Mouse (Mus musculus) megakaryocyte, embryonic 14.5 days (primary cell): ENCODE results near the gene Gm49380.

ENCODE experiments used
- FLI1 ChIP-seq: IDR thresholded peaks from 2 replicates; pipeline ENCODE4 v1.6.1; 2012; ENCODE audit warnings: low read length, inconsistent platforms, mixed read lengths
- GATA1 ChIP-seq: IDR thresholded peaks from 3 replicates; pipeline ENCODE4 v1.6.1; 2012; ENCODE audit warnings: mixed read lengths, low read length, inconsistent platforms, borderline replicate concordance

DNA sequence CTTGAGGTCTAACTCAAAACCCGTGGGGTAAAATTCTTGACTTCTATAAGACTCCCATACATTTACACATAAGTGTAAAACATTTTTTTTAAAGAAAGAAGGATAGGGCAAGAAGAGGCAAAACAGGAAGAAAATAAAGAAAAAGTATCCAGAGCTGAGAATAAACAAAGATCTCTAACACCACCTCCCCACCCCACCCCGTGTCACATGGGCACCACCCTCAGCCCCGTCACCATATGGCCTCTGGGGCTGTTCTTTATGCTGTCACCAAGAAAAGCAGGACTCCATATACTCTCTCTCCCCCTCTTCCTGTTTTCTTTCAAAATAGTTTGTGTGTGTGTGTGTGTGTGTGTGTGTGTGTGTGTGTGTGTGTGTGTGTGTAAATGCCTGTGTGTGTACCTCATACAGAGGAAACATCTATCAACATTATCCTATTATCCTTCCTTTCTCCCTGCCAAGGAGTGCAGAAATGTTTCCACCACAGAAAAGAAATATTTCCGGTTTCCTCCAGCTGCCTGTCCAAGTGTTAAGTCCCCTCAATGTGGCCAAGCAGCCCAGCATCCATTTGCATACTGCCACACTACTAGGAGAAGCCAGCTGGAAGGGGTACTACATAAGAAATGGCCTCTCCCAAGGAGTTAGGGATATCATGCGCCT, 83.6 kb downstream of the Gm49380 start:
- TF ChIP-seq GATA1 (no peak), FLI1 (no peak)
